Mouse (Mus musculus) small intestine, adult 2 months (tissue): Measurements from ENCODE around the gene Noc2l.

Experiments used
- CTCF ChIP-seq: fragments of 200-500 bp; IDR thresholded peaks from 2 replicates; pipeline ENCODE4 v1.5.1; 2012; ENCODE audit warnings: low read depth, mild to moderate bottlenecking, control low read depth, inconsistent platforms, low read length, moderate library complexity, mixed read lengths; ENCODE audit not compliant: insufficient replicate concordance, insufficient read length; ENCODE audit errors: extremely low read depth
- POLR2A ChIP-seq: fragments of 200-500 bp; IDR thresholded peaks from 2 replicates; pipeline ENCODE4 v1.6.1; 2012; ENCODE audit warnings: low read depth, mild to moderate bottlenecking, control low read depth, inconsistent platforms, low read length, moderate library complexity

- TF ChIP-seq CTCF (no peak), POLR2A (no peak)
Observed at GRCm38 (mm10) chr4:156203413-156204131, 32.2 kb upstream of the Noc2l start.
